Comparison of ENCODE assay signal across 8 mouse cellular contexts in the genomic region with DNA sequence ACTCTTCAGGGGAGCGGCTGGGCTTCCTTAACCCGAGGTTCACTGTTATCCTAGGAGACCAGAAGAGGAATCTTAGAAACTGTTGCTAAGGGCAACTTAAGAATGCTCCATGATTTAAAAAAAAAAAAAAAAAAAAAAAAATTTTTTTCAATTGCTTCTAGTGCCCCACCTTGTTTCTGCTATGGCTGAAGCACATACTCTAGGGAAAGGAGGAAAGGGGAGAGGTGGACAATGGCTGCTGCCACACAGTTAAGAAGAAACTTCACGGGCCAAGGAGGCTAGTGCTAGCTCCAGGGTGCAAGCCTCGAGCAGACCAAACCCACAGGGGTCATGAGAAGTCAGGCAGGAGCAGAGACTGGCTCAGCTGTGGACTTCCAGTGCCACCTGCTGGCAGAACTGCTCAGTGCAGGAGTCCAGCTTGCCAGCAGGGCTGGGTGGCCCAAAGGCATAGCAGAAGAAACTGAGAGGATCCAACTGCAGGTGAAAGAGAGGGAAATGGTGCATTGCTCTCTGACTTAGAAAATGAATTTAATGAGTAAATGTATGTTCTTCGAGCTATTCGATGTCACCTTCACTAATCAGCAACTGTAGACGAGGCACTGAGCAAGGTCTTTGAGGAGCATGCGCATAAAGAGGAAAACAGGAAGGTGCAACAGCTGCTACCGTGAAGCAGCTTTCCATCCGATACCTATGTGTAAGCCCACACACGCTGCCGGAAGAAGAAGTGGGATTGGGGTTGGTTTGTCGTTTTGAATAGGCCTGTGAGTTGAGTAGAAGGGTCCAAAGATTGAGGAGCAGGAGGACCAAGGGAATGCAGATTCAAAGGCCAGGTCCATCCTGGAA. TPM values are rescaled to one million over a fixed set of nuclear protein-coding genes. Genes with fewer than 3 reads are reported as not detected.
A peak's percentile ranks its signal among the peaks of the same experiment; 100 is the strongest.
DNase-seq lines count a peak whose midpoint lies in the region; ATAC-seq and TF ChIP-seq lines count a peak whose summit lies in the region.

No protein-coding gene starts in this region.

- H3K9me3 ChIP-seq in heart, embryonic 16.5 days (replicated peaks; ENCODE audit: control insufficient read depth, low read length): no peaks in the 10 kb centered on the region
- H3K9me3 ChIP-seq in liver, embryonic 13.5 days (replicated peaks): no peaks in the 10 kb centered on the region
- H3K9me3 ChIP-seq in neural tube, embryonic 11.5 days (ENCODE audit: control insufficient read depth, low read length): no peaks in the 10 kb centered on the region
- no peaks in the 10 kb centered on the region for H3K9me3 ChIP-seq in stomach, embryonic 15.5 days

- TF ChIP-seq POLR2A in bone marrow macrophage, adult 2 months (IDR thresholded peaks at IDR 0.05; ENCODE audit: borderline replicate concordance, low read depth, low read length): no peak

- no peak overlapping the region for H3K27ac ChIP-seq in bone marrow macrophage, adult 2 months (ENCODE audit: insufficient read depth, low read depth, low read length)
- no peak overlapping the region for H3K27ac ChIP-seq in heart, embryonic 16.5 days (ENCODE audit: low read length)
- H3K27ac ChIP-seq in liver, embryonic 13.5 days: no peak overlapping the region
- no peak overlapping the region for H3K27ac ChIP-seq in neural tube, embryonic 11.5 days (ENCODE audit: low read depth, low read length)
- H3K27ac ChIP-seq in stomach, embryonic 15.5 days: no peak overlapping the region

- no peak overlapping the region for H3K4me3 ChIP-seq in C2C12 (ENCODE audit: insufficient read depth, poor library complexity, severe bottlenecking)
- H3K4me3 ChIP-seq in bone marrow macrophage, adult 2 months (ENCODE audit: insufficient read depth, low read length): no peak overlapping the region
- H3K4me3 ChIP-seq in heart, embryonic 16.5 days (ENCODE audit: low read length): no peak overlapping the region
- H3K4me3 ChIP-seq in liver, embryonic 13.5 days (replicated peaks): no peak overlapping the region
- no peak overlapping the region for H3K4me3 ChIP-seq in neural tube, embryonic 11.5 days (ENCODE audit: low read depth, low read length)
- H3K4me3 ChIP-seq in stomach, embryonic 15.5 days (replicated peaks): no peak overlapping the region

- DNase-seq in kidney, postnatal 14 days: peak; percentile 89
- DNase-seq in liver, embryonic 13.5 days: peak; percentile 73
- peak; percentile 87 for DNase-seq in neural tube, embryonic 11.5 days (ENCODE audit: low spot score)

- H3K4me1 ChIP-seq in bone marrow macrophage, adult 2 months (ENCODE audit: control insufficient read depth, insufficient read depth, low read length): peaks cover 3% of the 10 kb centered on the region; the same call in 1 of the 2 replicates
- peaks cover 5% of the 10 kb centered on the region for H3K4me1 ChIP-seq in heart, embryonic 16.5 days (ENCODE audit: control insufficient read depth, insufficient read depth, low read length)
- peaks cover 24% of the 10 kb centered on the region for H3K4me1 ChIP-seq in liver, embryonic 13.5 days (replicated peaks)
- H3K4me1 ChIP-seq in neural tube, embryonic 11.5 days (ENCODE audit: control insufficient read depth, insufficient read depth, low read length): no peaks in the 10 kb centered on the region; the same call in none of the 2 replicates
- no peaks in the 10 kb centered on the region for H3K4me1 ChIP-seq in stomach, embryonic 15.5 days

- no peak overlapping the region for H3ac ChIP-seq in C2C12 (ENCODE audit: control insufficient read depth, insufficient read length, low read depth)

- TF ChIP-seq CTCF in C2C12 (IDR thresholded peaks at IDR 0.05; ENCODE audit: control insufficient read depth, insufficient read depth, insufficient read length): peak; percentile 97
- TF ChIP-seq CTCF in bone marrow macrophage, adult 2 months (IDR thresholded peaks at IDR 0.05; ENCODE audit: low read depth, low read length): peak; percentile 74; the same call in 1 of the 2 replicates

- no peak overlapping the region for H3K4me2 ChIP-seq in heart, embryonic 16.5 days (ENCODE audit: low read depth, low read length)
- H3K4me2 ChIP-seq in liver, embryonic 13.5 days: no peak overlapping the region
- H3K4me2 ChIP-seq in neural tube, embryonic 11.5 days (ENCODE audit: low read depth): no peak overlapping the region
- no peak overlapping the region for H3K4me2 ChIP-seq in stomach, embryonic 15.5 days

- no peaks in the 10 kb centered on the region for H3K79me3 ChIP-seq in C2C12 (ENCODE audit: low read depth)

- peaks cover 11% of the 10 kb centered on the region for H3K36me3 ChIP-seq in C2C12 (ENCODE audit: control insufficient read depth, insufficient read depth)
- H3K36me3 ChIP-seq in heart, embryonic 16.5 days (ENCODE audit: control insufficient read depth, insufficient read depth): no peaks in the 10 kb centered on the region
- peaks cover 18% of the 10 kb centered on the region; the same call in 1 of the 2 replicates for H3K36me3 ChIP-seq in liver, embryonic 13.5 days
- no peaks in the 10 kb centered on the region for H3K36me3 ChIP-seq in neural tube, embryonic 11.5 days (ENCODE audit: control insufficient read depth, insufficient read depth, low read length)
- H3K36me3 ChIP-seq in stomach, embryonic 15.5 days: no peaks in the 10 kb centered on the region

- H3K79me2 ChIP-seq in C2C12 (ENCODE audit: control insufficient read depth, insufficient read depth): no peaks in the 10 kb centered on the region

- no peaks in the 10 kb centered on the region for H3K27me3 ChIP-seq in C2C12 (ENCODE audit: control insufficient read depth, insufficient read depth, insufficient read length)
- H3K27me3 ChIP-seq in heart, embryonic 16.5 days (ENCODE audit: control insufficient read depth, insufficient read depth, low read length): no peaks in the 10 kb centered on the region
- no peaks in the 10 kb centered on the region for H3K27me3 ChIP-seq in liver, embryonic 13.5 days
- H3K27me3 ChIP-seq in neural tube, embryonic 11.5 days (ENCODE audit: control insufficient read depth, insufficient read depth, low read length): no peaks in the 10 kb centered on the region
- H3K27me3 ChIP-seq in stomach, embryonic 15.5 days (replicated peaks): no peaks in the 10 kb centered on the region

- H3K9ac ChIP-seq in heart, embryonic 16.5 days (ENCODE audit: low read length): no peak overlapping the region
- 0 out of 2 replicates have a peak overlapping the region, but pooled peaks have one; percentile 17 for H3K9ac ChIP-seq in liver, embryonic 13.5 days
- no peak overlapping the region for H3K9ac ChIP-seq in neural tube, embryonic 11.5 days (ENCODE audit: low read length)
- H3K9ac ChIP-seq in stomach, embryonic 15.5 days: no peak overlapping the region

- 34% methylated on average over 13 of the region's 13 CpGs for WGBS in heart, embryonic 16.5 days
- 28% methylated on average over 13 of the region's 13 CpGs for WGBS in liver, embryonic 13.5 days (ENCODE audit: insufficient replicate concordance)
- WGBS in neural tube, embryonic 11.5 days: 34% methylated on average over 13 of the region's 13 CpGs
- 40% methylated on average over 13 of the region's 13 CpGs for WGBS in stomach, embryonic 15.5 days

- peak; percentile 90 for ATAC-seq in erythroid progenitor cell, adult 5-6 weeks (replicated peaks; ENCODE audit: low FRiP score, poor library complexity, severe bottlenecking)
- ATAC-seq in heart, embryonic 16.5 days (replicated peaks; ENCODE audit: extremely low read depth, insufficient read depth, low FRiP score): peak; percentile 71
- peak; percentile 79 for ATAC-seq in liver, embryonic 13.5 days (ENCODE audit: low read depth)
- ATAC-seq in neural tube, embryonic 11.5 days (ENCODE audit: insufficient read depth, low FRiP score, low TSS enrichment): peak; percentile 74; the same call in 1 of the 2 replicates
- 0 out of 2 replicates have a peak, but pooled peaks have one; percentile 53 for ATAC-seq in stomach, embryonic 15.5 days (ENCODE audit: insufficient read depth, low FRiP score, low read depth)

TF ChIP-seq in C2C12, 6 proteins besides CTCF, POLR2A, EP300 and RAD21:
- no peak for TF ChIP-seq FOSL1 (IDR thresholded peaks at IDR 0.05; ENCODE audit: insufficient read depth, low read length, poor library complexity, severe bottlenecking)
- no peak for TF ChIP-seq MYOD1 (IDR thresholded peaks at IDR 0.05; ENCODE audit: control insufficient read depth, insufficient read length, low read depth)
- TF ChIP-seq MYOG (IDR thresholded peaks at IDR 0.05; ENCODE audit: control insufficient read depth, extremely low read depth, insufficient read length): no peak
- no peak for TF ChIP-seq CEBPB (IDR thresholded peaks at IDR 0.05; ENCODE audit: low read depth)
- TF ChIP-seq MAX (IDR thresholded peaks at IDR 0.05): peak; percentile 77

RNA-seq across cellular contexts. Expression of a gene that starts 14.3 kb away (rescaled TPM):
- 25.8 TPM for polyA plus RNA-seq in C2C12 (2012; fragmentation: generic; extraction: Trizol)
- 26.3 and 32.7 TPM in 2 replicates for polyA plus RNA-seq in bone marrow macrophage, adult 2 months (2012; ENCODE audit: insufficient read depth, insufficient read length, missing spikeins)
- total RNA-seq in erythroid progenitor cell, adult 5-6 weeks (2015; ENCODE audit: low replicate concordance): 27.2 and 34.2 TPM in 2 replicates
- total RNA-seq in erythroid progenitor cell, adult 5-6 weeks (2017; ENCODE audit: low replicate concordance): 30.4 and 32.7 TPM in 2 replicates
- 22.1 and 26.3 TPM in 2 replicates for polyA plus RNA-seq in heart, embryonic 16.5 days (2015; fragmentation: Nextera tagmentation; extraction: Ambion mirVana)
- polyA plus RNA-seq in liver, embryonic 13.5 days (2015; fragmentation: Nextera tagmentation; extraction: Ambion mirVana): 13.4 and 15.5 TPM in 2 replicates
- polyA plus RNA-seq in neural tube, embryonic 11.5 days (2014; fragmentation: Nextera tagmentation; extraction: Ambion mirVana): 24.9 and 27.3 TPM in 2 replicates
- 20.6 and 22.0 TPM in 2 replicates for polyA plus RNA-seq in stomach, embryonic 15.5 days (2015; fragmentation: Nextera tagmentation; extraction: Ambion mirVana)
